Mouse (Mus musculus) stomach, postnatal 0 days (tissue): ENCODE measurements around the gene Cnot2.

ENCODE experiments used
- CTCF ChIP-seq: IDR thresholded peaks from 2 replicates; pipeline ENCODE4 v1.5.1; 2016; ENCODE audit warnings: antibody characterized with exemption, low read depth, mild to moderate bottlenecking, moderate library complexity
- EP300 ChIP-seq: optimal IDR thresholded peaks from 2 replicates; pipeline ENCODE3; 2016; ENCODE audit warnings: antibody characterized with exemption

GRCm38 (mm10) chr10:116512521-116513253, 68.6 kb downstream of the Cnot2 start:
- no peak for TF ChIP-seq CTCF
- no peak for TF ChIP-seq EP300
